Mouse (Mus musculus) stomach, embryonic 14.5 days (tissue): Measurements from ENCODE around the gene Mettl7a3. TPM values are rescaled to one million over a fixed set of nuclear protein-coding genes. Genes with fewer than 3 reads are reported as not detected.
"Not testable (repeated sequence)": the region's sequence is repeated elsewhere in the genome, so short reads cannot be mapped to it uniquely, and the experiment has no call there.

Experiments used
- ATAC-seq: fragments of 200-750 bp; cut with Nextera tagmentation; 2 replicates; pipeline ENCODE4 v1.8.0; 2017; ENCODE audit warnings: low read depth, moderate TSS enrichment; ENCODE audit not compliant: insufficient number of reproducible peaks, insufficient read depth, low FRiP score
- H3K27ac ChIP-seq: fragments of 300-500 bp; sonication (generic); 2 replicates; pipeline ENCODE4 v1.5.1; 2014; ENCODE audit warnings: mild to moderate bottlenecking, low read length, moderate library complexity, mixed read lengths
- H3K27me3 ChIP-seq: fragments of 300-500 bp; sonication (generic); 2 replicates; pipeline ENCODE4 v1.6.1; 2014; ENCODE audit warnings: low read length, control low read depth, mixed read lengths; ENCODE audit not compliant: control insufficient read depth, insufficient read depth
- H3K36me3 ChIP-seq: fragments of 300-500 bp; sonication (generic); 2 replicates; pipeline ENCODE4 v1.6.1; 2014; ENCODE audit warnings: mild to moderate bottlenecking, control low read depth, low read length, moderate library complexity, mixed read lengths; ENCODE audit not compliant: control insufficient read depth, insufficient read depth
- H3K4me1 ChIP-seq: fragments of 300-500 bp; sonication (generic); 2 replicates; pipeline ENCODE4 v1.6.1; 2014; ENCODE audit warnings: low read length, control low read depth, mixed read lengths; ENCODE audit not compliant: control insufficient read depth, insufficient read depth
- H3K4me2 ChIP-seq: fragments of 300-500 bp; sonication (generic); replicated peaks from 2 replicates; pipeline ENCODE4 v1.6.1; 2014; ENCODE audit warnings: low read depth, low read length, control low read depth
- H3K4me3 ChIP-seq: fragments of 300-500 bp; sonication (generic); 2 replicates; pipeline ENCODE4 v1.5.1; 2014; ENCODE audit warnings: low read depth, low read length, control low read depth
- H3K9ac ChIP-seq: fragments of 300-500 bp; sonication (generic); replicated peaks from 2 replicates; pipeline ENCODE4 v1.6.1; 2014; ENCODE audit warnings: low read depth, mild to moderate bottlenecking, control low read depth, low read length, moderate library complexity, mixed read lengths
- H3K9me3 ChIP-seq: fragments of 300-500 bp; sonication (generic); 2 replicates; pipeline ENCODE4 v1.6.1; 2016; ENCODE audit warnings: low read depth, low read length, control low read depth; ENCODE audit not compliant: control insufficient read depth
- WGBS: fragments of 180-500 bp; shearing (Covaris S2); extraction: QIAGEN DNeasy Blood & Tissue Kit; methylation state at CpG from one replicate; pipeline ENCODE4 v1.1.7; 2014; 5-methylcytosine and 5-hydroxymethylcytosine counted together
- polyA plus RNA-seq: library from polyadenylated mRNA; unstranded; fragments of >200 nt; fragmentation: Nextera tagmentation; extraction: Ambion mirVana; gene quantifications from 2 replicates; pipeline ENCODE4 v1.2.1, GENCODE M21; 2014

Gene Mettl7a3
- polyA plus RNA-seq, 1 experiment from 2014 or later: not detected

DNA sequence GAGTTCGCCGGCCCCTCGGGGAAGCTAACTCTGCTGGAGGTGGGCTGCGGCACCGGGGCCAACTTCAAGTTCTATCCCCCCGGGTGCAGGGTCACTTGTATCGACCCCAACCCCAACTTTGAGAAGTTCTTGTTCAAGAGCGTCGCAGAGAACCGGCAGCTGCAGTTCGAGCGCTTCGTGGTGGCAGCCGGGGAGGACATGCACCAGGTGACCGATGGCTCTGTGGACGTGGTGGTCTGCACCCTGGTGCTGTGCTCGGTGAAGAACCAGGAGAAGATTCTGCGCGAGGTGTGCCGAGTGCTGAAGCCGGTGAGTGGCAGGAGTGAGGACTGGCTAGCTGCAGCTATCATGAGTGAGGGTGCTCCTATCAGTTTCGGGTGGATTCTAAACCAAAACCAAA, 18.7 kb downstream of the Mettl7a3 start:
- not testable (repeated sequence) for H3K27ac ChIP-seq, H3K4me2 ChIP-seq, H3K4me3 ChIP-seq, H3K9ac ChIP-seq, H3K27me3 ChIP-seq, H3K36me3 ChIP-seq, ATAC-seq, H3K9me3 ChIP-seq, H3K4me1 ChIP-seq
- WGBS: 94% methylated on average over 9 of the region's 22 CpGs

DNA sequence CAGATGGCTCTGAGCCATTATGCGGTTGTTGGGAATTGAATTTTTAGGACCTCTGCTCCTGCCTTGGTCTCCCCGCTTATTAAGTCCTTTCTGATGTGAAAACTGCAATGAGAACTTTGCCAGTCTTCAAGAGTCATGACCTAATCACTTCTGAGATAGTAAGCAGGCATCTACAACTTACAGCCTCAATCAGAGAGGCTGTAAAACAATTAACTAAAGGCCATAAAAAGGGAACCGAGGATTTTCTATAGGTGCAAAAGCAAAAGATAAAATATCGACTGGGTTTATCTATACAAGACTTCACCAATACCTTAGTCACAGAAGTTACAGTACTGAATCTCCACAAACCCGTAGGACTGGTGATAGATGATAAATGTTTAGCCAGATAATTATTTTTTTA, 21.1 kb downstream of the Mettl7a3 start:
- peaks cover 3% of the 10 kb centered on the region; the same call in 1 of the 2 replicates for H3K4me1 ChIP-seq
- no peak overlapping the region for H3K4me3 ChIP-seq
- no peak overlapping the region for H3K27ac ChIP-seq
- WGBS: 61% methylated on average over 5 of the region's 5 CpGs
- no peaks in the 10 kb centered on the region for H3K27me3 ChIP-seq
- no peak for ATAC-seq
- H3K36me3 ChIP-seq: no peaks in the 10 kb centered on the region
- H3K9ac ChIP-seq: no peak overlapping the region
- no peak overlapping the region for H3K4me2 ChIP-seq
- no peaks in the 10 kb centered on the region for H3K9me3 ChIP-seq

DNA sequence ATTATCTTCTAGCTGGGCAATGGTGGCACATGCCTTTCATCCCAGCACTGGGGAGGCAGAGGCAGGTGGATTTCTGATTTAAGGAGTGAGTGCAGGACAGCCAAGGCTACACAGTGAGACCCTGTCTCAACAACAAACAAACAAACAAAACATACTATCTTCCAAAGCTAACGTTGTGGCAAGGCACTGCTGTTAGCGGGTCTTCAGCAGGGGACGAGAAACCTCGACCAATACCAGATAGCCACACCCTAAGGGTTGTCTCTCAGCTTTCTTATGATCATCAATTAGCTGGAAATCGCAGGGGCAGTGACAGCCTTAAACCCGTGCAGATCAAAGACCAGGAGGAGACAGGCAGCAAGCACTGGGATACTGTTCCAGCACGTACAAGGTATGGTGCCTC, 29.5 kb downstream of the Mettl7a3 start, which contains the start of gene Higd1c:
Gene Higd1c (plus strand): TSS at position 301 of the 400 bp plus-strand sequence.
- no peak within 1 kb of the TSS for H3K4me2 ChIP-seq
- H3K4me3 ChIP-seq: no peak within 1 kb of the TSS
- 0 out of 2 replicates have a peak, but pooled peaks cover 3% of the 10 kb centered on the region for H3K9me3 ChIP-seq
- 53% methylated on average over 7 of the region's 7 CpGs for WGBS
- no peaks in the 10 kb centered on the region for H3K36me3 ChIP-seq
- H3K27me3 ChIP-seq: no peaks in the 10 kb centered on the region
- ATAC-seq: no peak
- no peak within 1 kb of the TSS for H3K27ac ChIP-seq
- no peaks in the 10 kb centered on the region for H3K4me1 ChIP-seq
- no peak within 1 kb of the TSS for H3K9ac ChIP-seq

DNA sequence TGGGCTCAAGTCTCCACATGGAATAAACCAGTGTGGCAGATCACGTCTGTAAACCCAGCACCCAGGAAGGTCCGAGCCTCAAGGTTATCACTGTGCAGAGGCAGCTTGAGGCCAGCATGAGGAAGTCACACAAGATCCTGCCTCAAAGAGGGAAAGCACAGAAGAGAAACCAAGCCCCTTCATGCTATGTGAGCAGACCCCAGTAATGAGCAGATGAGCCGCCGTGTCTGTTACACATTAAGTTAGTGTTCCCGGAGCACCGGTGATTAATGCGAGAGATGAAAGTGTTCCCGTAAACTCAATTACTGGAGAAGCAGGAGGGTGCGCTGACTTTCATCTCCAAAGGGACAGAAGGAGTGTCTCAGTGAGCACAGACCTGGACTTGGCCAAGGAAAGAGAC, 31.2 kb downstream of the Mettl7a3 start:
- not testable (repeated sequence) for H3K27ac ChIP-seq, ATAC-seq, H3K9ac ChIP-seq, H3K4me2 ChIP-seq, H3K4me3 ChIP-seq, H3K27me3 ChIP-seq, H3K4me1 ChIP-seq, H3K36me3 ChIP-seq, H3K9me3 ChIP-seq
- WGBS: 65% methylated on average over 8 of the region's 9 CpGs

DNA sequence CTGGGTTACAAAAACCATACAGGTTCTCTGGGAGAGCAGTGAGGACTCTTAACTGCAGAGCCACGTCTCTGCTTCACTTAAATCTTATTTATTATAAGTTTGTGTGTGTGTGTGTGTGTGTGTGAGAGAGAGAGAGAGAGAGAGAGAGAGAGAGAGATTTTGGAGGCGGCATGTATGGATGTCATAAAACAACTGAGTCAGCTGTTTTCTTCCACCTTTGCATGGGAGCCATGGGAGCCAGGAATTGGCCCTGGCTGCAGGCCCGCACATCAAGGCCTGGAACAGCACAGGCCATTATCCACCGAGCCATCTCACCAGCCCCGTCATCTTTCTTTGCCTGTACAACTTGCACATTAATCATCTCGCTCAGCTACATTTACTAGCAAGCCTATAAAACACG, 32.4 kb downstream of the Mettl7a3 start:
- H3K4me1 ChIP-seq: no peaks in the 10 kb centered on the region
- no peaks in the 10 kb centered on the region for H3K27me3 ChIP-seq
- no peak overlapping the region for H3K27ac ChIP-seq
- no peak overlapping the region for H3K9ac ChIP-seq
- no peak for ATAC-seq
- no peak overlapping the region for H3K4me3 ChIP-seq
- no peak overlapping the region for H3K4me2 ChIP-seq
- H3K36me3 ChIP-seq: no peaks in the 10 kb centered on the region
- 0 out of 2 replicates have a peak, but pooled peaks cover 3% of the 10 kb centered on the region for H3K9me3 ChIP-seq
- WGBS: 59% methylated on average over 7 of the region's 7 CpGs

DNA sequence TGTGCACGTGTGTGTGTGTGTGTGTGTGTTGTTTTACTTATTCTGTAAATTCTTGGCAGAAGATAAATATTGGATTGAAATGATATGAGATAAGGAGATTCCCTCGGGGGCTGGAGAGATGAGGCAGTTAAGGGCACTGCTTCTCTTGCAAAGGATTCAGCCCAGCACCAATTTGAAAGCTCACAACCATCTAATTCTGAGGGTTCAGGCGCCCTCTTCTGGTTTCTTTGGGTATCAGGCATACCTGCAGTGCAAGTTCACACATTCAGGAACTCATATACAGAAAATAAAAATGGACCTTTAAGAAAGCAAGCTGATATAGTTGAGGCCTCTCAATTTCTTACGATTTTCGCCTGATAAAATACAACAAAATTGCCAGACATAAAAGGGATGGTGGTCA, 40.3 kb downstream of the Mettl7a3 start:
- H3K27ac ChIP-seq: no peak overlapping the region
- H3K27me3 ChIP-seq: no peaks in the 10 kb centered on the region
- no peak overlapping the region for H3K4me3 ChIP-seq
- no peak overlapping the region for H3K9ac ChIP-seq
- H3K4me1 ChIP-seq: no peaks in the 10 kb centered on the region
- 37% methylated on average over 5 of the region's 5 CpGs for WGBS
- ATAC-seq: no peak
- H3K9me3 ChIP-seq: no peaks in the 10 kb centered on the region; the same call in 1 of the 2 replicates
- no peaks in the 10 kb centered on the region for H3K36me3 ChIP-seq
- H3K4me2 ChIP-seq: no peak overlapping the region

DNA sequence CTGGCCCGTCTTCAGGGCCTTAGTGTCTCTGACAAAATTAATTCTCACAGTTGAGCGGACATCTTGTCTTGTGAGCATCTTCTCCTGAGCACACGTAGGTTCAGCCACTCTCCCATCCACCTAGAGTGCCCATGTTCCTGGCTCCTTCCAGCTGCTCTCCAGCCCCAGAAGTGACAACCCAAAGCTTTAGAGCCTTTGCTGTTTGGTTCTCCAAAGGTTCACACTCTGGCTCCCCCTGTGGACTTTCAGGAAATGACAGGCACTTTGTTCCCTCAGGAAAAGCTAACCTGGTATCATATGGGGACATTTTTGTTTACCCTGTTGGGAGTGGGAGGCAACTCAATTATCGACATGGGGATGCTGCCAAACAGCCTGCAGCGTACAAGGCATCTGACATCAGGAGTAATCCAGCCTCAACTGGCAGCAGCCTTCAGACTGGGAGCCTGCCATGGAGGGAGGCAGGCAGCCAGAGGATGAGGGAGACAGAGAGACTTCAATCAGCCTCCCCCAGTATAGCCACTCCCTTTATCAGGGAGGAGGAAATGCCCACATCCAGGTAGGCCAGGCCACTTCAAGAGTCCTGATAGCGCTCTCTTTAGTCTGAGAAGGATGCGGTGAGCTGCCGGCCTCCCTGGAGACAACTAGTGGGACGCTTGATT, 43.2 kb downstream of the Mettl7a3 start:
- H3K27me3 ChIP-seq, H3K4me2 ChIP-seq, H3K9ac ChIP-seq, H3K36me3 ChIP-seq, H3K4me1 ChIP-seq, ATAC-seq, H3K9me3 ChIP-seq, H3K27ac ChIP-seq, H3K4me3 ChIP-seq: not testable (repeated sequence)
- 16% methylated on average over 2 of the region's 9 CpGs for WGBS

DNA sequence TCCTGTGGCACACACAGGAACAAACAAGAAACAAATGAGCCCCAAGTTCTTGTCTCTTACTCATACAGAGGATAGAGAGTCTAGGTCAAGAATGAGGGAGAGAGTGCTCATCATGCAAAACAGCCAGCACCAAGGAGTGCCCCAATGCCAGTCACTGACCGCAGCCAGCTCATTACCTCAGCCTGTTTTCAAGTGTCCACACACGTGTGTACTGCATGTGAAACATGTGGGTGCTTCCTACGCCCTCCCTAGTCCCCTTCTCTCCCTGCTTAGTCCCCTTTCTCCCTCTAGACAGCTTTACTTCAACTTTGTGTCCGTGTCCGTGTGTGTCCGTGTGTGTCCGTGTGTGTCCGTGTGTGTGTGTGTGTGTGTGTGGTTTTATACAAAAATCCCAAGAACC, 44.9 kb downstream of the Mettl7a3 start:
- WGBS: 82% methylated on average over 8 of the region's 8 CpGs

DNA sequence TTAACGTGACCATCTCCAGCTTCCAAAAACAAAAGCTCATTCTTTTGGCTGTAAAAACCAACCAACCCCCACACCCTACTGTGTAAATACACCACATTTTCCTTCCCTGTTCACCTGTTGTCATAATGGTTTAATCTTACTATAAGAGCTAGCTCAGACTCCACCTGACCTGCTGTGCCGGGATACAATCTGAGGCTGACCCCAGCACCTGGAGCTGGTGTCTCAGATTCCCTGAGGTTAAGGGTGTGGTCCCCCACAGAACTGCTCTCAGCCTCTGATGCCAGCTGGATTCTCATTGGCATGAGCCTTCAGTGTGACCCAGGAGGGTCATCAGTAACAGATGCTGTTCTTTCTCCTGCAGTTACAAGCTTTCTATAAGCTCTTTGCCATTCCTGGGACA, 45.4 kb downstream of the Mettl7a3 start:
- Histone ChIP-seq H3K9me3 (no peaks in the 10 kb centered on the region), H3K27me3 (no peaks in the 10 kb centered on the region), H3K27ac (no peak overlapping the region), H3K4me3 (no peak overlapping the region), H3K9ac (no peak overlapping the region), H3K36me3 (no peaks in the 10 kb centered on the region), H3K4me2 (no peak overlapping the region), H3K4me1 (0 out of 2 replicates have a peak, but pooled peaks cover 3% of the 10 kb centered on the region)
- 31% methylated on average over 2 of the region's 2 CpGs for WGBS
- no peak for ATAC-seq

More for the DNA sequence above, 44.9 kb downstream of the Mettl7a3 start:
- Histone ChIP-seq H3K4me1 (0 out of 2 replicates have a peak, but pooled peaks cover 3% of the 10 kb centered on the region), H3K4me2 (no peak overlapping the region), H3K36me3 (no peaks in the 10 kb centered on the region), H3K9me3 (no peaks in the 10 kb centered on the region), H3K27ac (no peak overlapping the region), H3K4me3 (no peak overlapping the region), H3K9ac (no peak overlapping the region), H3K27me3 (no peaks in the 10 kb centered on the region)
- ATAC-seq: no peak
